Mouse (Mus musculus): Measurements from ENCODE around the gene Col26a1.

- TF ChIP-seq CHD2 (IDR thresholded peaks at IDR 0.05; ENCODE audit: low read length) (no peak), USF1 (IDR thresholded peaks at IDR 0.05; ENCODE audit: low read depth, low read length) (no peak), RAD21 (IDR thresholded peaks at IDR 0.05; ENCODE audit: low read depth, low read length) (no peak), ZC3H11A (IDR thresholded peaks at IDR 0.05; ENCODE audit: low read depth, low read length) (no peak), USF2 (conservative IDR thresholded peaks at IDR 0.05; ENCODE audit: low read depth, low read length) (no peak), EP300 (IDR thresholded peaks at IDR 0.05; ENCODE audit: low read length) (no peak), CTCF (conservative IDR thresholded peaks at IDR 0.05 in 1 of 2, IDR thresholded peaks at IDR 0.05 in 1 of 2; ENCODE audit: low read depth in 2 of 2, low read length in 2 of 2) (no peak), POLR2A (IDR thresholded peaks at IDR 0.05; ENCODE audit: low read depth, low read length) (no peak), HCFC1 (IDR thresholded peaks at IDR 0.05; ENCODE audit: low read depth, low read length) (no peak), GABPA (IDR thresholded peaks at IDR 0.05; ENCODE audit: insufficient replicate concordance, low read depth, low read length) (no peak), CHD1 (IDR thresholded peaks at IDR 0.05; ENCODE audit: low read depth, low read length) (no peak)
Observed at GRCm38 (mm10) chr5:136696516-136696915, 186.5 kb downstream of the Col26a1 start.
